Mouse (Mus musculus) liver, postnatal 0 days (tissue): ENCODE results near the gene Polk. TPM values are rescaled to one million over a fixed set of nuclear protein-coding genes. Genes with fewer than 3 reads are reported as not detected.

ENCODE experiments used
- ATAC-seq: fragments of 200-750 bp; cut with Nextera tagmentation; 2 replicates; pipeline ENCODE4 v1.8.0; 2017; ENCODE audit warnings: mild to moderate bottlenecking, moderate library complexity
- DNase-seq: peaks from one replicate; pipeline ENCODE4 v3.0.0-alpha.2; 2016
- H3K27ac ChIP-seq: fragments of 300-500 bp; sonication (generic); 2 replicates; pipeline ENCODE4 v1.5.1; 2014; ENCODE audit warnings: antibody characterized with exemption, moderate library complexity, mild to moderate bottlenecking, low read depth
- H3K27me3 ChIP-seq: fragments of 300-500 bp; sonication (generic); 2 replicates; pipeline ENCODE4 v1.6.1; 2014; ENCODE audit warnings: low read length, control low read depth, mixed read lengths; ENCODE audit not compliant: insufficient read depth
- H3K36me3 ChIP-seq: fragments of 300-500 bp; sonication (generic); replicated peaks from 2 replicates; pipeline ENCODE4 v1.6.1; 2014; ENCODE audit warnings: mild to moderate bottlenecking, control low read depth, low read length, moderate library complexity, mixed read lengths; ENCODE audit not compliant: insufficient read depth
- H3K4me1 ChIP-seq: fragments of 300-500 bp; sonication (generic); 2 replicates; pipeline ENCODE4 v1.6.1; 2014; ENCODE audit warnings: antibody characterized with exemption, mild to moderate bottlenecking, control low read depth; ENCODE audit not compliant: insufficient read depth
- H3K4me2 ChIP-seq: fragments of 300-500 bp; sonication (generic); 2 replicates; pipeline ENCODE4 v1.6.1; 2014; ENCODE audit warnings: low read depth, mild to moderate bottlenecking, low read length, moderate library complexity, mixed read lengths
- H3K4me3 ChIP-seq: fragments of 300-500 bp; sonication (generic); 2 replicates; pipeline ENCODE4 v1.5.1; 2014; ENCODE audit warnings: low read depth, low read length
- H3K9ac ChIP-seq: fragments of 300-500 bp; sonication (generic); replicated peaks from 2 replicates; pipeline ENCODE4 v1.6.1; 2014; ENCODE audit warnings: mild to moderate bottlenecking, moderate library complexity
- H3K9me3 ChIP-seq: fragments of 300-500 bp; sonication (generic); 2 replicates; pipeline ENCODE4 v1.6.1; 2016; ENCODE audit warnings: mild to moderate bottlenecking, control low read depth, low read length, mixed read lengths
- CTCF ChIP-seq: sonication (generic); IDR thresholded peaks from 2 replicates; pipeline ENCODE4 v1.5.1; 2016; ENCODE audit warnings: antibody characterized with exemption, low read depth
- EP300 ChIP-seq: IDR thresholded peaks from 2 replicates; pipeline ENCODE4 v1.6.1; 2016; ENCODE audit warnings: antibody characterized with exemption, low read depth, mild to moderate bottlenecking
- WGBS: fragments of 180-500 bp; shearing (Covaris S2); extraction: QIAGEN DNeasy Blood & Tissue Kit; methylation state at CpG from one replicate; pipeline ENCODE4 v1.1.7; 2014; ENCODE audit not compliant: insufficient replicate concordance; 5-methylcytosine and 5-hydroxymethylcytosine counted together
- polyA plus RNA-seq: library from polyadenylated mRNA; unstranded; fragments of >200 nt; fragmentation: Nextera tagmentation; extraction: Ambion mirVana; gene quantifications from 2 replicates; pipeline ENCODE4 v1.2.1, GENCODE M21; 2015

Gene Polk
- polyA plus RNA-seq, 1 experiment from 2014 or later = 1.3 TPM

GRCm38 (mm10) chr13:96574170-96574569 lies 31.8 kb upstream of the Polk start:
- peaks cover 2% of the 10 kb centered on the region; the same call in 1 of the 2 replicates for H3K4me1 ChIP-seq
- 89% methylated on average over 2 of the region's 2 CpGs for WGBS
- H3K27ac ChIP-seq = no peak overlapping the region
- H3K9me3 ChIP-seq = no peaks in the 10 kb centered on the region
- no peak overlapping the region for H3K9ac ChIP-seq
- TF ChIP-seq CTCF = no peak
- no peak for TF ChIP-seq EP300
- H3K27me3 ChIP-seq = no peaks in the 10 kb centered on the region
- H3K4me2 ChIP-seq = no peak overlapping the region
- ATAC-seq (no peak), DNase-seq (no peak)
- H3K36me3 ChIP-seq = peaks cover 8% of the 10 kb centered on the region
- no peak overlapping the region for H3K4me3 ChIP-seq

GRCm38 (mm10) chr13:96571016-96571361 lies 28.6 kb upstream of the Polk start:
- ATAC-seq (peak; percentile 69), DNase-seq (no peak)
- H3K4me1 ChIP-seq = peaks cover 6% of the 10 kb centered on the region; the same call in 1 of the 2 replicates
- peaks cover 8% of the 10 kb centered on the region for H3K36me3 ChIP-seq
- H3K4me3 ChIP-seq = no peak overlapping the region
- WGBS = 72% methylated on average over 6 of the region's 6 CpGs
- no peaks in the 10 kb centered on the region for H3K9me3 ChIP-seq
- H3K9ac ChIP-seq = peak overlapping the region; percentile 17; the same call in 1 of the 2 replicates
- H3K27me3 ChIP-seq = no peaks in the 10 kb centered on the region
- no peak for TF ChIP-seq CTCF
- TF ChIP-seq EP300 = no peak
- peak overlapping the region; percentile 75 for H3K27ac ChIP-seq
- H3K4me2 ChIP-seq = peak overlapping the region; percentile 41

- H3K4me1 ChIP-seq = peaks cover 6% of the 10 kb centered on the region; the same call in 1 of the 2 replicates
- peak; percentile 57 for DNase-seq
- H3K27ac ChIP-seq = peak overlapping the region; percentile 75
Measured at GRCm38 (mm10) chr13:96570313-96571015, 28.1 kb upstream of the Polk start.

GRCm38 (mm10) chr13:96567977-96568376 lies 25.6 kb upstream of the Polk start:
- H3K9me3 ChIP-seq = no peaks in the 10 kb centered on the region
- ATAC-seq (no peak), DNase-seq (no peak)
- no peak overlapping the region for H3K4me3 ChIP-seq
- H3K36me3 ChIP-seq = peaks cover 5% of the 10 kb centered on the region
- WGBS = 51% methylated on average over 6 of the region's 6 CpGs
- no peak for TF ChIP-seq CTCF
- no peak for TF ChIP-seq EP300
- no peak overlapping the region for H3K27ac ChIP-seq
- no peak overlapping the region for H3K4me2 ChIP-seq
- no peak overlapping the region for H3K9ac ChIP-seq
- H3K4me1 ChIP-seq = peaks cover 6% of the 10 kb centered on the region; the same call in 1 of the 2 replicates
- no peaks in the 10 kb centered on the region for H3K27me3 ChIP-seq

More at GRCm38 (mm10) chr13:96570313-96571015, 28.1 kb upstream of the Polk start:
- Histone ChIP-seq H3K4me3 (no peak overlapping the region), H3K27me3 (no peaks in the 10 kb centered on the region), H3K9ac (peak overlapping the region; percentile 17; the same call in 1 of the 2 replicates), H3K9me3 (no peaks in the 10 kb centered on the region), H3K36me3 (peaks cover 8% of the 10 kb centered on the region), H3K4me2 (peak overlapping the region; percentile 41)
- 69% methylated on average over 10 of the region's 10 CpGs for WGBS
- ATAC-seq = peak; percentile 98
- TF ChIP-seq CTCF (no peak), EP300 (no peak)

- Histone ChIP-seq H3K4me2 (no peak overlapping the region), H3K4me1 (no peaks in the 10 kb centered on the region), H3K36me3 (peaks cover 5% of the 10 kb centered on the region), H3K4me3 (no peak overlapping the region), H3K9ac (no peak overlapping the region), H3K9me3 (no peaks in the 10 kb centered on the region), H3K27me3 (no peaks in the 10 kb centered on the region), H3K27ac (no peak overlapping the region)
- 85% methylated on average over 3 of the region's 3 CpGs for WGBS
- DNase-seq (no peak), ATAC-seq (no peak)
- TF ChIP-seq EP300 (no peak), CTCF (no peak)
Measured at GRCm38 (mm10) chr13:96555099-96555498, 12.7 kb upstream of the Polk start.

- Histone ChIP-seq H3K4me1 (peaks cover 6% of the 10 kb centered on the region; the same call in 1 of the 2 replicates), H3K36me3 (peaks cover 5% of the 10 kb centered on the region), H3K27ac (no peak overlapping the region), H3K4me2 (peak overlapping the region; percentile 7; the same call in 1 of the 2 replicates), H3K4me3 (no peak overlapping the region), H3K9ac (no peak overlapping the region), H3K27me3 (no peaks in the 10 kb centered on the region), H3K9me3 (no peaks in the 10 kb centered on the region)
- WGBS = 50% methylated on average over 4 of the region's 4 CpGs
- DNase-seq = no peak
- no peak for ATAC-seq
- no peak for TF ChIP-seq CTCF
- no peak for TF ChIP-seq EP300
Measured at GRCm38 (mm10) chr13:96547941-96548340, 5.6 kb upstream of the Polk start.
